Comparison of ENCODE assay signal across 14 mouse cellular contexts in genomic region chr9:120481644-120482043, GRCm38 (mm10).
"Had no signal": no experiment of that assay in that cellular context is flagged by ENCODE, and none has a peak within 500 bp of the region (broad histone marks: within the 10 kb centered on the region; RNA-seq: fewer than 3 reads in every experiment).

No protein-coding gene starts in this region.

- H3K4me3 ChIP-seq: intestine, embryonic 15.5 days; limb, embryonic 13.5 days; midbrain, embryonic 10.5 days; neural tube, embryonic 13.5 days had no signal

- DNase-seq: kidney, adult 2 months; kidney, postnatal 25 days; layer of hippocampus, adult 9-11 months; layer of hippocampus, postnatal 36 days; left cerebral cortex, postnatal 4 days; lung, adult 18-20 months; right cerebral cortex, postnatal 14 days; thymus, adult 18-20 months; thymus, postnatal 14 days had no signal

- H3K4me1 ChIP-seq: intestine, embryonic 15.5 days; midbrain, embryonic 10.5 days had no signal

- H3K4me2 ChIP-seq: intestine, embryonic 15.5 days; limb, embryonic 13.5 days; neural tube, embryonic 13.5 days had no signal

- H3K9me3 ChIP-seq: intestine, embryonic 15.5 days; limb, embryonic 13.5 days; midbrain, embryonic 10.5 days; neural tube, embryonic 13.5 days had no signal

- H3K36me3 ChIP-seq: intestine, embryonic 15.5 days; limb, embryonic 13.5 days; midbrain, embryonic 10.5 days; neural tube, embryonic 13.5 days had no signal

- H3K27ac ChIP-seq: intestine, embryonic 15.5 days; limb, embryonic 13.5 days; midbrain, embryonic 10.5 days; neural tube, embryonic 13.5 days had no signal

- H3K9ac ChIP-seq: intestine, embryonic 15.5 days; limb, embryonic 13.5 days; neural tube, embryonic 13.5 days had no signal

- H3K27me3 ChIP-seq: intestine, embryonic 15.5 days; limb, embryonic 13.5 days; neural tube, embryonic 13.5 days had no signal

- ATAC-seq: intestine, embryonic 15.5 days; midbrain, embryonic 16.5 days had no signal
